10 mouse cellular contexts compared by ENCODE assay signal in the genomic region with DNA sequence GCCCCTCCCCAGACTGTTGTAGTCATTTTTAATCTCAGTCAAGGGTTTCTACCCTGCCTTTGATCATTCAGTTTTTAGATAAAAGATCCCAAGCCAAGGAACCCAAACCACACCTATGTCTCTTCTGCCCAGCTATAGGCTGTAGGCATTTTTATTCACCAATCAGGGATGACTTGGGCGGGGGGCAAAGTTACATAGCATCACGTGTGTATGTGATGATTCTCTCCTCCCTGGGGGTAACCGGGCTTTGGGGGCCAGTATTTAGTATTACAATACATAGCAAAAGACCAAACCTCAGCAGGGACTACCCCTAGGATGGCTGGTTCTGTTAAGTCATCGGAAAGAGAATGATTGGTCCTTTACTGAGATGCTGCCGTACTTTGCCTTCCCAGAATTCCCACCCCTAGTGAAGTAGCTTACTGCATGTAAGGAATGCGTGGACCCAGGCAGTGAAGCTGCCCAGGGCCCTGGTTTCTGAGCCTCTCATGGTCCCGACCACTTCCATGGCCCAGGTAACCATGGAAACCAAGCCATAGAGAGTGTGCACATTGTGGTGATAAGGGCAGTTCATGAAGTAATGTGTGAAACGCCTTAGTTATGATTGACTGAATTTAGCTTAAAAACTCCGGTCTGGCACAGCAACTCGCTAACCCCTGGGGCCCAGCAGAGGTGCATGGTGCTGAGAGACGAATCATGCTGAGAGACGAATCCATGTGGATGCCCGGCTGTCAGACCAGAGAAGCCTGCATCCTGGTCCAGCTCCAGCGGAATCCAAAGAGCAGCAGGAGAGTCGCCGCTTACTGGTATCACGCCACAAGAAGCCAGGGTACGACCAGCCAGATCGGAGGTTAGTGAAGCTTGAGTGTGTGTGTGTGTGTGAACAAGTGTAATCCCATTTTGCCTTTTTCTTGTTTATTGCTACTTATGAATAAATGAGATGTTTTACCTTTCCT. TPM values are rescaled to one million over a fixed set of nuclear protein-coding genes. Genes with fewer than 3 reads are reported as not detected.
DNase-seq lines count a peak whose midpoint lies in the region; ATAC-seq and TF ChIP-seq lines count a peak whose summit lies in the region.
"Had no signal": no experiment of that assay in that cellular context is flagged by ENCODE, and none has a peak within 500 bp of the region (broad histone marks: within the 10 kb centered on the region; RNA-seq: fewer than 3 reads in every experiment).

No protein-coding gene starts in this region.

- TF ChIP-seq CTCF in brain, embryonic 14.5 days (IDR thresholded peaks at IDR 0.05; ENCODE audit: borderline replicate concordance, extremely low read depth, insufficient read depth, insufficient read length): no peak

- peak; percentile 83 for ATAC-seq in hindbrain, embryonic 15.5 days (ENCODE audit: low FRiP score, low read depth)
- no peak for ATAC-seq in erythroid progenitor cell, adult 5-6 weeks (replicated peaks; ENCODE audit: low FRiP score, poor library complexity, severe bottlenecking)
- no peak for ATAC-seq in erythroblast, adult 5-6 weeks (replicated peaks; ENCODE audit: low FRiP score, poor library complexity, severe bottlenecking)

- no peak overlapping the region for H3K4me3 ChIP-seq in hindbrain, embryonic 15.5 days
- H3K4me3 ChIP-seq in hindbrain, embryonic 10.5 days: no peak overlapping the region
- H3K4me3 ChIP-seq in limb, embryonic 10.5 days: no peak overlapping the region
- H3K4me3 ChIP-seq: limb, embryonic 13.5 days had no signal

- no peak for TF ChIP-seq POLR2A in brain, embryonic 14.5 days (IDR thresholded peaks at IDR 0.05; ENCODE audit: borderline replicate concordance, extremely low read depth, insufficient read depth, insufficient read length, poor library complexity, severe bottlenecking)

- peak overlapping the region; percentile 3 for H3K4me2 ChIP-seq in hindbrain, embryonic 15.5 days
- H3K4me2 ChIP-seq: limb, embryonic 13.5 days had no signal

- WGBS in hindbrain, embryonic 15.5 days: 53% methylated on average over 19 of the region's 19 CpGs
- WGBS in hindbrain, embryonic 10.5 days: 68% methylated on average over 19 of the region's 19 CpGs
- WGBS in limb, embryonic 10.5 days: 76% methylated on average over 19 of the region's 19 CpGs

- no peaks in the 10 kb centered on the region for H3K36me3 ChIP-seq in hindbrain, embryonic 15.5 days
- H3K36me3 ChIP-seq in hindbrain, embryonic 10.5 days: no peaks in the 10 kb centered on the region
- no peaks in the 10 kb centered on the region for H3K36me3 ChIP-seq in limb, embryonic 10.5 days
- H3K36me3 ChIP-seq: limb, embryonic 13.5 days had no signal

- no peaks in the 10 kb centered on the region for H3K9me3 ChIP-seq in hindbrain, embryonic 15.5 days
- H3K9me3 ChIP-seq in hindbrain, embryonic 10.5 days: no peaks in the 10 kb centered on the region
- no peaks in the 10 kb centered on the region for H3K9me3 ChIP-seq in limb, embryonic 10.5 days (replicated peaks)
- H3K9me3 ChIP-seq: limb, embryonic 13.5 days had no signal

- no peak overlapping the region for H3K27ac ChIP-seq in hindbrain, embryonic 15.5 days (replicated peaks)
- no peak overlapping the region for H3K27ac ChIP-seq in hindbrain, embryonic 10.5 days
- H3K27ac ChIP-seq in limb, embryonic 10.5 days: no peak overlapping the region
- H3K27ac ChIP-seq: limb, embryonic 13.5 days had no signal

- DNase-seq in embryo, embryonic 10 days (ENCODE audit: low spot score): peak; percentile 26
- DNase-seq in embryo, embryonic 10.5 days (ENCODE audit: low spot score): no peak
- DNase-seq in hindbrain, embryonic 10.5 days (ENCODE audit: low spot score): no peak
- DNase-seq in brain, embryonic 14.5 days (ENCODE audit: low read depth): peak; percentile 64
- DNase-seq in limb, embryonic 10.5 days (ENCODE audit: low spot score): peak; percentile 29

- no peak overlapping the region for H3K9ac ChIP-seq in hindbrain, embryonic 15.5 days
- H3K9ac ChIP-seq: limb, embryonic 13.5 days had no signal

- no peaks in the 10 kb centered on the region for H3K27me3 ChIP-seq in hindbrain, embryonic 15.5 days
- no peaks in the 10 kb centered on the region for H3K27me3 ChIP-seq in hindbrain, embryonic 10.5 days (ENCODE audit: insufficient read depth, poor library complexity, severe bottlenecking)
- no peaks in the 10 kb centered on the region for H3K27me3 ChIP-seq in limb, embryonic 10.5 days (ENCODE audit: low read depth, poor library complexity, severe bottlenecking)
- H3K27me3 ChIP-seq: limb, embryonic 13.5 days had no signal

- peaks cover 8% of the 10 kb centered on the region for H3K4me1 ChIP-seq in hindbrain, embryonic 15.5 days (replicated peaks)
- H3K4me1 ChIP-seq in hindbrain, embryonic 10.5 days (replicated peaks): peaks cover 8% of the 10 kb centered on the region; the same call in 1 of the 2 replicates
- H3K4me1 ChIP-seq in limb, embryonic 10.5 days: peaks cover 5% of the 10 kb centered on the region

RNA-seq across cellular contexts. Expression of gene F2r, which starts 34.8 kb away (rescaled TPM):
- 60.0 and 62.8 TPM in 2 replicates for polyA plus RNA-seq in hindbrain, embryonic 15.5 days (2015; fragmentation: Nextera tagmentation; extraction: Ambion mirVana)
- polyA plus RNA-seq in hindbrain, embryonic 10.5 days (2016; fragmentation: Nextera tagmentation; extraction: Ambion mirVana): 93.4 and 117 TPM in 2 replicates
- polyA plus RNA-seq in brain, embryonic 14.5 days (2012; rRNA removed): 28.7 and 46.5 TPM in 2 replicates
- 141 and 143 TPM in 2 replicates for polyA plus RNA-seq in limb, embryonic 10.5 days (2016; fragmentation: Nextera tagmentation; extraction: Ambion mirVana)
- total RNA-seq in erythroid progenitor cell, adult 5-6 weeks (2015; ENCODE audit: low replicate concordance): 0.84 and 1.8 TPM in 2 replicates
- 0.68 and 2.7 TPM in 2 replicates for total RNA-seq in erythroid progenitor cell, adult 5-6 weeks (2017; ENCODE audit: low replicate concordance)
- 4.8 and 5.0 TPM in 2 replicates for total RNA-seq in erythroblast, adult 5-6 weeks (2015; ENCODE audit: low replicate concordance)
- total RNA-seq in erythroblast, adult 5-6 weeks (2017; ENCODE audit: low replicate concordance): 1.4 and 3.3 TPM in 2 replicates

RNA-seq across cellular contexts. Expression of gene F2rl1, which starts 58.5 kb away (rescaled TPM):
- not detected in 2 replicates for polyA plus RNA-seq in hindbrain, embryonic 15.5 days (2015; fragmentation: Nextera tagmentation; extraction: Ambion mirVana)
- 0.05 and 0.07 TPM in 2 replicates for polyA plus RNA-seq in hindbrain, embryonic 10.5 days (2016; fragmentation: Nextera tagmentation; extraction: Ambion mirVana)
- polyA plus RNA-seq in brain, embryonic 14.5 days (2012; rRNA removed): 0.43 and 0.44 TPM in 2 replicates
- polyA plus RNA-seq in limb, embryonic 10.5 days (2016; fragmentation: Nextera tagmentation; extraction: Ambion mirVana): not detected in 2 replicates
- total RNA-seq in erythroid progenitor cell, adult 5-6 weeks (2015; ENCODE audit: low replicate concordance): not detected in 2 replicates
- 1.7 TPM in 1 of 2 replicates, not detected in the other for total RNA-seq in erythroid progenitor cell, adult 5-6 weeks (2017; ENCODE audit: low replicate concordance)
- not detected in 2 replicates for total RNA-seq in erythroblast, adult 5-6 weeks (2015; ENCODE audit: low replicate concordance)
- total RNA-seq in erythroblast, adult 5-6 weeks (2017; ENCODE audit: low replicate concordance): 0.42 TPM in 1 of 2 replicates, not detected in the other
- polyA plus RNA-seq: neural tube, embryonic 11.5 days had no signal

Comparison
In these comparisons a context has a peak if more than half of its experiments do, and no peak if none do; other contexts are left out.
1. DNase-seq: peak in embryo, embryonic 10 days (single experiment), brain, embryonic 14.5 days (single experiment) and limb, embryonic 10.5 days (single experiment); none in embryo, embryonic 10.5 days (single experiment) and hindbrain, embryonic 10.5 days (single experiment).